Mouse (Mus musculus) testis, adult 2 months (tissue): Measurements from ENCODE around the gene Exoc2.

Experiments
- CTCF ChIP-seq: fragments of 200-500 bp; IDR thresholded peaks from 2 replicates; pipeline ENCODE4 v1.5.1; 2012; ENCODE audit warnings: low read depth, mild to moderate bottlenecking, inconsistent platforms, low read length, moderate library complexity; ENCODE audit not compliant: control insufficient read depth, insufficient read depth, insufficient replicate concordance
- POLR2A ChIP-seq: fragments of 200-500 bp; IDR thresholded peaks from 2 replicates; pipeline ENCODE4 v1.6.1; 2012; ENCODE audit warnings: low read depth, mild to moderate bottlenecking, inconsistent platforms, low read length, moderate library complexity; ENCODE audit not compliant: control insufficient read depth

DNA sequence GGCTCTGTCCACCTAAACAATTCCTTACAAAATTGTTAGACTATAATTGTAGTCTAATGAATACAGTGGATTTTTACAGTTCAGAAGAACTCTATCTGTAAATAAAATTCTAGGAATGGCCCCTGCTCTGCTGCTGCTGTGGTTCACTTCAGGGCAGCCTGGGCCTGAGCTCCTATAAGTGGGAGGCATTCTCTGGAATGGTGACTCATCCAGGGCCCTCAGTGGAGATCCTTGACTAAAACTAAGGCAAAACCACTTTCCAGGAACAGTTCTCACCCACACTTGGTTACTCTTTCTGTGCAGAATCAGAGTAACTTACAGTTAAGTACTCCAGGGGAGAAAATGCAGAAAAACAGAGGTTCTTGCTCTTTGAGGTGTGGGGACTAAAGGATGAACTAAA lies 108.4 kb downstream of the Exoc2 start:
- TF ChIP-seq CTCF (no peak), POLR2A (no peak)
